Mouse (Mus musculus): ENCODE measurements around the gene Prr36.

GRCm38 (mm10) chr8:4247951-4248540 lies 30.8 kb upstream of the Prr36 start, which contains the start of gene Tgfbr3l:
- no peak for TF ChIP-seq POLR2A (IDR thresholded peaks at IDR 0.05; ENCODE audit: extremely low read depth, insufficient read depth, low read length)
- TF ChIP-seq CTCF (IDR thresholded peaks at IDR 0.05; ENCODE audit: low read depth, low read length): no peak

All from liver, adult 2 months (tissue).